Mouse (Mus musculus) layer of hippocampus, adult 9-11 months (tissue): ENCODE measurements around the gene Pnmal2.

Experiments
- DNase-seq: peaks from one replicate; pipeline ENCODE4 v3.0.0; 2022

Pnmal2 gene

DNA sequence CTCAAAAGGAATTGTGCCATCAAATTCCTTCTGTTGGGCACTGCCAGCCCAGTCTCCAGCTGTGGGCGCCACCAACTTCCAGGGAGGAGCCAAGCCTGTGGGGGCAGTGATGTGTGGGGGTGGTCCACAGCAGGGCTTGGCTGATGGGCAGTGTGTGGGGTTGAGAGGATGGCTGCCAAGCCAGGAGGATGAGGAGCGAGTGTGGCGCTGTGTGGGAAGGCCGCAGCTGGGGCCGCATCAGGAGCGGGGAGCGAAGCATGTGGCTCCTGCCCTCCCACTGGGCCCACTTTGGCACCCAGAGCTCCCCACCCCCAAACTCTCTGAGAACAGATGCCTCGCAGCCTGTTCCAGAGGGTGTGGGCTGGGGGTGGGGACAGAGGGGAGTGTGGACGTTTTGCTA lies 26.5 kb upstream of the Pnmal2 start:
- DNase-seq = peak; percentile 85

DNA sequence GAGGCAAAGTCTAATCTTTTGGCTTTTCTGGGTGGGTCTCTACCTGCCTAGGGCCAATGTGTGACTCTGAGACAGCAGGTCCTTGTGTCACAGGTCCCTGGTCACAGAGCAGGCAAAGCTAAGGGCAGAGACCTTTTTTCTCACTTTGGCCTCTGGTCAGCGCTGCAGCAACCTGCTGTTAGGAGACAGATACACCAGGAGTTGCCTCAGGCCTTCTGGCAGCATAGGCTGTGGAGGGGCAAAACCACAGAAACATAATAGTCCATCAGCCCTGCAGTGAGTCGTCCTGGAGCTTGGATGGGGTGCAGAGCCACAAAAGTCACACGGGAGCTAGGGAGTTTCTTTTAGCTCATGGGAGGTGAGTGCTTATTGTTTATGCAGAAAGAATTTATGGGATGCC lies 25.8 kb upstream of the Pnmal2 start:
- DNase-seq = no peak

DNA sequence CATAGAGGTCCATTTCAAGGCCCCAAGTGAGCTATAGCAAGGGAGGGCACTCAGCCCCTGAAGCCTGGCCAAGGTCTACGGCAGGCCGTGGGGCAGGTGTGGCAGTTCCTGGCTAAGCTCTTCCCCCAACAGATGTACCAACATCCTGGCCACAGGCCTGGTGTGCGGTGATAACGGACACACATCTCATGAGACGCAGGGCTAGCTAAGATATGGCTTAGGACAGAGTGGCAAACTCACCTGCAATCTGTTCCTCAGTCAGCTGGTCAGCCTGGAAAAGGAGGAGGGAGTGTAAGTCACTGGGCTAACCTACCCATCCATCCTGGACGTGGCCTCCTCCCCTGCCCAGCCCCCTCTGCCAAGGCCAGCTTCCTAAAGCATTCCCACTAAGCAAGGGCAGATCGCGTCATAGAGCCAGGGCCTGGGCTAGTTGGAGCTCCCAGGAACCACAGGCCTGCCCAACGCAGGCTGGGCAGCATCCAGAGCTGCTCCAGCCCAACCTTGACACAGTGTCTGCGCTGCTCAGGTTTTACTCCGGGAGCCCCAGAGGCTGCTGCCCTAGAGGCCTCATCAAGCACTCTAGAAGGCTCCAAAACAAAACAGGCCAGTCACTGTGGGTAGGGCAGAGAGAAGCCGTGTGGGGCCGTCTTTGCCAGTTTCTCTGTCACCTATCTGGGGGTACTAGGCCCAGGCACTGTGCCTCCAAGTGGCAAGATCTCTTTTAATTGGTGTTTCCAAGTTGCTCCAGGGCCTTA lies 24.9 kb upstream of the Pnmal2 start:
- DNase-seq = no peak

DNA sequence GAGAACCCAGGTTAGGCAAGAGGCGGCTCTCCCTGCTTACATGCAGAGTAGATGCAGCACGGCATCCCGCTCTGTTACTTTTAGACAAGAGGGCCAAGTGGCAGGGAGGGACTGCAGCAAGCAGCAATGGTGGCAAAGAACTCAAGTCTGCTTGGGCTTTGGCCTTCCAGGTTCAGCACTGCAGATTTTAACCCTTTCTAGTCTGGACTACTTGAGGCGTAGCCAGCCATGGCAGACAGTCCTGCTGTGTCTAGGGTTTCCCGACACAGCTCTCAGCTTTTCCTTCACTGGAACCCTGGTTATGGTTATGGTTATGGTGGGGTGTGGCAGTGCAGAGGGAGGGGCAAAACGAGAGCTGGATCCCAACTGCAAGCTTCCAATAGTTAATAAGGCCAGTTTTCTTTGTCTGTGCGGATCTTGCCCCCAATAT lies 24.3 kb upstream of the Pnmal2 start:
- no peak for DNase-seq

DNA sequence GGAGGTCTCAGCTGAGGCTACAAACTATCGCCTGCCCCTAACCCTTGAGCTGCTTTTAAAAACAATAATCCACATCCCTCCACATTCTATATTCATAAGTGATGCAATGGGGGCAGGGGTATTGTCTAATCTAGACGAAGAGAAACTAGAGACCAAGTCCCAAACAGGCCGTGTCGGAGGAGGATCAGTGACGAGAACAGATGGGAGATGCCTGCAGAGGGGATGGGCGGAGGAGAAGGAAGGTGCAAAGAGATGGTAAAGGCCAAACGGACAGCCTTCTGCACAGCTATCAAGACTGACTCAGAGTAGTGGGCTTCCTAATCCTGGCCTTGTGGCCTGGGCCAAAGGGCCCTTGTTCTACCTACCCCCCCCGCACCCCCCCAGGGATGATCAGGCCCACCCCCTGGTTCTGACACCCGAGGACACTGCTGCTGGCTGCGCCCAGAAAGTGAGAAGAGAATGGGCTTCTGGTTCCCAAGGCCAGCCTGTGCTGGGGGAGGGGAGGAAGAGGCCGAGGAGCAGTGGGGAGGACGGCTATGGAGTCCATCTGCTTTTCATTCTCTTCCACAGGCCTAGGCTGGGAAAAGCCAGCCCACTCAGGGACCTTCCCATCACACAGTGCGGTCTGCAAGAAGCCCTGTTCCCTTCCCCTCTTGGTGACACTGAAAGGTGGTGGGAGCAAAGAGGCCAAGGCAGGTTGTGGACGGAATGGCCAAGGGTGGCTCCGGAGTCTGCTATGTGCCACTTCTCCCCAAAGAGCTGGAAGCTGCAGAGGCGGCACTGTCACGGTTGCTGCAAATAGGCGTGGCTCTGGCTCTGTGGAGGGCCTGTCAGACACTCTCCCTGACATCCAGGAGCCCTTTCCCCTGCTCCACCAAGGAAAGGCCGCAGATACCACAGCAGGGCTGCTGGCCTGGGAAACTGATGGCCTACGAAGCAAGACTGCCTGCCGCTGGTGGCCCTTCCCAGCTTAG lies 23.4 kb upstream of the Pnmal2 start:
- DNase-seq = no peak

DNA sequence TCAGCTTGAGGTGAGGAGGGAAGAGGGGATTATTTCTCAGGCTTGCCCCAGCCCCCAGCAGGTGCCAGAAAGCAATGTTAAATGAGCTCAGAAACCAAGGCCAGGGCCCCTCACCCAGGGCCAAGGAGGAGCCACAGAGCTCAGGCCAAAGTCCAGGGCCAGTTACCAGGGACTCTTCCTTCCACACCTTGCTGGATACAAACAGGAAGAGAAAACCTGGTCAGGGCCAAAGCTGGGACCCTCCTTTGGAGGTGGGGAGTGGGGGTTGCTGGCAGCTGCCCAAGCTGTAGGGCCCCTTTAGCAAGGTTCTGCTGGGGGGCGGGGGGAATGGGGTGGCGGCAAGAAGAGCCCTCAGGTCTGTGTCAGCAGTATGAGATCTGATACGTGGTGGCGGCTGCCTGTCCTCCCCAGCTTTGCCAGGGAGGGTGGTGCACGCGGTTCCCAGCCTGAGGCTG lies 22.6 kb upstream of the Pnmal2 start:
- DNase-seq = no peak

DNA sequence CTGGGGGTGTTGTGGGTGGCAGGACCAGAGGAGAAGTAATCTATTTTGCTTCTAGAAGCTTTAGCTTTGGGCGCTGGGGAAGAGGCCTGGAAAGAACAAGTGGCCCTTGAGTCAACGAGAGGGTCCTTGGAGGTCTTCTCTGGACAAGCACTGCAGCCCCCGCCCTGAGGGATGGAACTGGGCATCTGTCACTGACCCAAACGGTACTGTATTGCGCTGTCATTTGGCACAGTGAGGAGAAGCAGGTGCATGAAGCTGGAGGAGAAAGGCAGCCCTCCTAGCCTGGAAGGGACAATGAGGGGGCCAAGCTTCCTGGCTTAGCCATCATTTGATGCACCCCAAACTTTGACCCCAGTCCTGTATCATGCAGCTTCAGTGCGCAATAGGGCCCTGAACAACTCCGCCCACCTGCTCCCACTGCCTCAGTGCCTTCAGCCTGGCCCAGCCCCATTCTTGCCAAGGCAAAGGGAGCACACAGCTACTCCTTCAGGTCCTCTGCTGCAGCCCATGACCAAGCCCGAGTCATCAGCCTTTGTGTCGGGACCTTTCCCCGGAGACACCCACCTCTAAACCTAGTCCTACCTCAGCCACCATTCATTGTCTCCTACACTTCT lies 22.0 kb upstream of the Pnmal2 start:
- peak; percentile 75 for DNase-seq

DNA sequence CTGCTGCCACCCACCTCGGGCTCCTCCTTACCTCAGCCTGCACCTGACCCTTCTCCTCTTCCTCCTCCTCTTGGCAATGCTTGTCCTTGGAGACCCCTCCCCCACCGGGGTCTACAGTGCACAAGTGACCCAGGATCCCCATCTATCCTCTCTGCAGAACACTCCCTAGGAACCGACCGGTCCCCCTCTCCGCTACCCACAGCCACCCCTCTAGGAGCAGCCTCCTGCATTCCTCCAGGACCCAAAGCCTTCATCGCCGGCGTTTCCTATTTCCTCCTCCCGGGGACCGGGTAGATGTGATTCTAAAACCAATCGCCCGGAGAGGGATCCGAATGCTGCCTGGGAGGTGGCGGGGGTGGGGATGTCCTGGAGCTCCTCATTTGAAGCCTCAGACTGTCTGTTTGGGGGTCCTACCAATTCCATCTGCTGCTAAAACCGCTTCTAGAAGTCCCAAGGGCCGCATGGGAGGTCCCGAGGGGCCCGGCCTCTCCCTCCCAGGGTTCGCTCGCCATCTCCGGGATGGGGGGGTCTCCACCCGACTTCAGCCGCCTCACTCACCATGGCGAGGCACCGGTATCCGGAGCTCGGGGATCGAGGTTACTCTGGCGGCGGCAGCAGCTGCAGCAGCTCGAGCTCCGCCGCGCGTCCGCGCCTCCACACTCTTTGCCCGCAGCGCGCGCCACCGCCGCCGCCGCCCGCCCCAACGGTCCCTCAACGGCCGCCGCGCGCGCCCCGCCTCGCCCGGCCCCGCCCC lies 21.0 kb upstream of the Pnmal2 start:
- peak; percentile 67 for DNase-seq

DNA sequence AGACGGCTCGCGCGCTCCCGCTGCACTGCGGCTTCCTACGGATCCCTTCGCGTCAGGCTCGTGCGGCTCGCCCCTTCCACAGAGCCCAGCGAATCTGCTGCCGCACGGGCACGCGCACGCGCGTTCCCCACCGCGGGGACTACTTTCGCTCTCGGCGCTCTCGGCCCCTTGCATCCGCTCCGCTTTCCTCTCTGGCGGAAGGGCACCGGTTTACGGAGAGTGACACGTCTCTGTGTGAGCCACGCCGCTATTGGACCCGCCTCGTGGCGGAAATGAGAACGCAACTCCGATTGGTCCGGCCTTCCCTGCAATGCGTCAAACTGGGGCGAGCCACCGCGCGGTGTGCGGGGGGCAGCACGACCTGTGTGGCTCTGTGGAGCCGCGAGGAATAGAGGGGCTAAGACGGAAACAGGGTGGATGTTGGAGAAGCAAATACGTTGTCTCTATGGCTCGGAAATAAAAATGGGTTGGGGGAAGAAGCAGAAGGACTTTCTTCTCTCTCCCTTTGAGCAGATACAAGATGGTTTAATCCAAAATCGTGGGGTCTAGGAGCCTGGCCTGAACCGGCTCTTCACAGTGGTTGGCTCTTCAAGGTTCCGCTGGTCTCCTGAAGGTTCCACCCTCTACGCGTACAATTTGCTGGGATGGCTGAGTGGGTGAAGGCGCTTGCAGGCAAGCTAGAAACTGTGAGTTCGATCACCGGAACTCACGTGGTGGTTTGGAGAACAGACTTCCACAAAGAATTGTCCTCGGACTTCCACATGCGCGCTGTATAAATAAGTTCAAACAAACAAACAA lies 20.2 kb upstream of the Pnmal2 start, which contains the start of gene Calm3:
Gene Calm3 (minus strand): TSS at position 78 of the 798 bp plus-strand sequence.
- peak; percentile 99 for DNase-seq

DNA sequence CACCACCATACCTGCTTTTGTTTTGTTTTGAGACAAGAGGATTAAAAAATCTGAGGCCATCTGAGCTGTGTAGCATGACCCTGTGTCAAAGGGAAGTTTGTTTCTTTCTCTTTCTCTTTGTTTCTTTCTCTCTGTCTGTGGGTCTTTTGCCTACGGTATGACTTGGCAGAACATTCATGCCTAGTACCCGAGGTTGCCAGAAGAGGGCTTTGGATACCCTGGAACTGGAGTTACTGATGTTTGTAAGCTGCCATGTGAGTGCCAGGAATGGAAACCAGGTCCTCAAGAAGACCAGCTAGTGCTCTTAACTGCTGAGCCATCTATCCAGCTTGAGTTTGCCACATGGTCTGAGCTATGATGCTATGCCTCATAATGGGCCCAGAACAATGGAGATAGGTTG lies 16.1 kb upstream of the Pnmal2 start:
- DNase-seq = no peak

DNA sequence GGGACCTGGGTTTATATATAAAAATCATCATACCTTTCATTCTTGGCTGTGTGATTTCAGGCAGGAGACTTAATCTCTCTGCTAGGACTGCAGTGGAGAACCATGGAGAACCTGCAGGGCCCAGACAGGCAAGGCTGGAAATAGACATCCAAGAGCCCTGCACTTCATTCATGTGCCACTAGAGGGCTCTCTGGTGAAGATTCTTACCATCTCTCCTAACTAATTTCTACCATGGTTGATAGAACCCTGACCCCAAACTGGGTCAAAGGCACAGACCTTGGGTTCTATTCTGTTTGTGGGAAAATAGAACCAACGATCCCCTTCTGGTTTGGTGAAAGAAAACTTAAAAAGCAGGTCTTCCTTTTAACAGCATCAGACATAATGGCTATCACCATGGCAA lies 13.6 kb upstream of the Pnmal2 start:
- no peak for DNase-seq

DNA sequence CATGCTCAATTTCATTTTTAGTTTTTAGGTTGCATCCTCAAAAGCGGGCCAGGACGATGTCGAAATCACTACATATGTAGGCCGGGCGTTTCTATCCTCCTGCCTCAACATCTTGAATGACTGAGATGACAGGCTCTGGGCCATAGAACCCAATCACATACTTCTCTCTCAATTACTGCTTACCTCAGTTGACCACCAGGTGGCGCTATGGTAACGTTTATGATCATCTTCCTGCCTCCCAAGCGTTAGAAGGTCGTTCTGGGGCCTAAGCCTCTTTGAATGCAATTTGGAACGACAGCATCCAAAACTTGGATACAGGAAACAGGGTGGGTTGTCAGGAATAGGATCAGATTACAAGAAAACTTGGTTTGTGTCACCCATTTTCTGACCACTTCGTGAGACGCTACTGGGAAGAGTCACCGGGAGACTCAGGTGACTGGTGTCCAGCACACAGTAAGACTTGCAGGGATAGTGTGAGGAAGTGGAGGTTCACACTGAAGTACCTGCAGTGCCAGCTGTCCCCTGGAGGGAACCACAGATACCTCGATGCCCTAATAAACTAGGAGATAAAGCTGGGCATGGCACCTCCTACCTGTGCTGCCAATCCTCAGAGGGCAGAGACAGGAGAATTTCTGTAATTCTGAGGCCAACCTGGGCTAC lies 12.4 kb upstream of the Pnmal2 start:
- DNase-seq = peak; percentile 88

DNA sequence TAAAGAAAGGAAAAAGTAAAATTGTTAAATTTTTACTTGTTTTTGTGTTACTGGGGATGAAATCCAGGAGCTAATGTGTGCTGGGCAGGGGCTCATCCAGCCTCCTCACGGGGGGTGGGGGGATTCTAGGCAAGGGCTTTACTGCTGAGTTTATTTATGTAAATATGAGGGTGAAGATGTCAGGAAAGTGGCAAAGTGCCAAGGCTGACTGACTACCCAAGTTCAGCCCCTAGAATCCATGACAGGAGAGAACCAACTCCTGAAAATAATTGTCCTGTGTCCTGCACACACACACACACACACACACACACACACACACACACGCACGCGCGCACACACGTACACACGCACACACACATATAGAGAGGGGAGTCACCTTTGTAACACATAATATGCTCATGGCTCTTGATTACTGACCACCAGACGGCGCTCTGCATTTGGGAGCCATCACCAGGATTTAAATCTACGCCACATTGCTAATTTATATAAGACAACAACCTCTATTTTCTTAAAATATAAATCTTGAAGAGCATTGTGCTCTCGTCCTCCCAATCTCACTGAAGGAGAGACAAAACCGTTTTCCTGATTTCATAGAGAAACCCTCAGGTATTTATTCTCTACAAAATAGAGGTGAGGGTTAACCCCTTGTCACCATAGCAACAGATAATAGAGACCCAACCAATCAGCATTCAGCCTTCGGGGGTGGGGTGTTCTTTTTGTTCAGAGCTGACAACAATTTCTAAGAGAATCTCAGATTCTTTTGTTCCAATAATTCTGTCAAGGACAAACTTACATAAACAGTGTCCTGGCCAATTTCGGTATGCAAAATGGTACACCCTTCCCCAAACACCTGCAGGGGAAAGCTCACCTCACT lies 11.5 kb upstream of the Pnmal2 start:
- no peak for DNase-seq

DNA sequence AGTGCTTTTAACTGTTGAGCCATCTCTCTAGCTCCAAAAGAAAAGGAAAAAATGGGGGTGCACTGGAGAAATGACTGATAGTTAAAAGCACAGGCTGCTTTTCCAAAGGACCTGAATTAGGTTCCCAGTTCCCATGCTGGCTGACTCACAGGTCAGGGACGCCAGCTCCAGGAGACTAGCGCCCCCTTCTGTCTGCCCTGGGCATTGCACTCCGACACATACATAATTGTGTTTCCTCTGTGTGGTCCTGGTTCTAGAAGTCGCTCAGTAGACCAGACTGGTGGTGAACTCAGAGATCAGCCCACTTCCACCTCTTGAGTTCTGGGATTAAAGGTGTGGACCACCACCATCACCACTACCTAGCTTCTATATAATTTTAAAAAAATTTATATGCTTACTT lies 7.2 kb upstream of the Pnmal2 start:
- DNase-seq = no peak

DNA sequence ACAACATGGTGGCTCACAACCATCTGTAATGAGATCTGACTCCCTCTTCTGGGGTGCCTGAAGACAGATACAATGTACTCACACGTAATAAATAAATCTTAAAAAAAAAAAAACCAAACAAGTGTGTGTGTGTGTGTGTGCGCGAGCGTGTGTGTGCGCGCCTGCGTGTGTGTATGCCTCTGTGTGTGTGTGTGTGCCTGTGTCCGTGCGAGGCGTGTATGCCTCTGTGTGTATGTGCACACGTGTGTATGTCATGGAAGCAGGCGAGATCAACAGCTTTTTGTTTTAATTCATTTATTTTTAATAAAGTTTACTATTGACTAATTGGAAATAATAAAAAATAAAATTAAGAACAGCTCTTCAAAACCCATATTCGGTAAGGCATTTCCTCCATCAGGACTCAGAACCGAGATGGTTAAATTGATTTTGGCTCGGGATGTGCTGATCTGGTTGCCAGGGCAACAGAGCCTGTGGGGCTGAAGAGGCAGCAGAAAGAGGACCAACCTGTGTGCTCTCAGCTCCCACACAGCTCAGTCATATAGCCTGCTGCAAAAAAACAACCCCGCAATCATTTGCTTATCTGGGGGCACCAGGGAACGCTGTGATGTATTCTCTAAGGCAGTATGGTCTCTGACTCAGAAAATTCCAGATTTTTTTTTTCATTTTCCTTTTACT lies 6.2 kb upstream of the Pnmal2 start:
- peak; percentile 91 for DNase-seq

DNA sequence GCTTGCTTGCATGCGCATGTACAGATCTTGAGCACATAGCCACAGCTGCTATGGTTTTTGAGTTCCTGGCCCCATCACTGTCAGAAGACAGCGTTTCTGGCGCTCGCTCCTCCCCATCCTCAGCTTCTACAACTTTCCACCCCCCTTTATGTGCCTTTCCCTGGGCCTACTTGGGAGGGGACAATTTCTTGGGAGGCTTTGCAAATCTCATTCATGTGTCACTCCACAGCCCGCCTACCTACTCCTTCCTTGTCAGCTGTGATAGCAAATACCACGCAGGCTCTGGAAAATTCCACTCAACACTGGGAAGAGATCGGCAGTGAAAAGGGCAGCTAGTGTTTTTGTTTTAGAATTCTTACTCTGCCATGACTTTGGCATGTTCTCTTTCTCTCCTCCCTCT lies 4.2 kb upstream of the Pnmal2 start:
- DNase-seq = peak; percentile 83

DNA sequence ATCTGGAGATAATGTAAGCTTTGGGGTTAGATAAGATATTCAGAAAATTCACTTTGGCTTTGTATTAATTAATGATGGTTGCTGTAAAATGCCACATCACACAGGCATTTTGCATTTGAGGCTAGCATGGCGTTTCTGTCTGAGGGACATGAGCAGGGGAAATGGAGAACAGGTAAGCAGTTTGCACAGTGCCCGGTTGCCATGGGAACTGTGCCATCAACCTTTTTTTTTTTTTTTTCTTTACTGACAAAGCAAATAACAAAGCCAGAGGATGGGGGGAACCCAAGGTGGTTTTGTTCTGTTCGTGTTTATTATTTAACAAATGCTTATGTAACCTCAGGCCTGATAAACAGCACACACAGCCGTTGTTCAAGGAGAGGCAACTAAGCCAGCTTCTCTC lies 1.6 kb upstream of the Pnmal2 start:
- no peak for DNase-seq

DNA sequence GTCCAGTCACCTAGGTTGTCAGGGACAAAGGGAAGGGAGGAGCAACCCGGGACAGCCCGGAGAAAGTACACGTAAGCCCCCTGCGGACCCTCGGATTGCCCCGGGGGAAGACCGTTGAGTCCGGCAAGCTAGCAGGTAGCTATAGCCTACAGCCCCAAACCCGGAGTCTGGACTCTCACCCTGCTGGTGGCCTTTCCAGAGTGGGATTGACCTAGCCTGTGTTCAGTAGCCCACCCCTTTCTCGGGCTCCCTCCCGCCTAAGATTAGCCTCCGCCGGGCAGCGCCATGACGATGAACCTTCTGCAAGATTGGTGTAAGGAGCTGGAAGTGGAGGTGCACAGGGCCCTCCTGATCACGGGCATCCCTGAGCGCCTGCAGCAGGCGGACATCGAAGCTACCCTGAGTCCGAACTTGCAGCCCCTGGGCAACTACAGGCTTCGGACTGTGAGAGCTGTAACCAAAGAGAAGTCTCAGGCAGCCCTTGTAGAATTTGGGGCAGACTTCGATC lies 380 bp downstream of the Pnmal2 start:
- DNase-seq = no peak

DNA sequence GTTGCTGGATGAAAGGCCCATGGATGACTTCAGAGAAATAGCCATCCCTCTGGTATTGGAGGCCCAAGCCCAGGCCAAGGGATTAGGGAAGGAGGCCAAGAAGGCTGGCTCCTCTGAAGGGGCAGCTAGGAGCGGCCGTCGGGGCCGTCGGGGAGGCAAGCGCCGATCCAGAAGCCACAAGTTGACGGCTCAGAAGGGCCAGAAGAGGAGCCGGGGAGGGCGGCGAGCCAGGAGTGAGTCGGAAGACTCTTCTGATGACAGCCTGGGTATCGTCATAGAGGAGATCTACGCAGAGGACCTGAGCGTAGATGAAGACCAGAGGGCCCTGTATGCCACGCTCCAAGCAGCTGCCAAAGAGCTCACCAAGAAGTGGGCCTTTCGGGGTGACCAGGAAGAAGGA lies 937 bp downstream of the Pnmal2 start:
- no peak for DNase-seq
